Mouse (Mus musculus) cortical plate, adult 2 months (tissue): Measurements from ENCODE around the gene Cfap161.

ENCODE experiments used
- CTCF ChIP-seq: fragments of 200-500 bp; IDR thresholded peaks from 2 replicates; pipeline ENCODE4 v1.5.1; 2011; ENCODE audit warnings: mild to moderate bottlenecking, control low read depth, low read length; ENCODE audit not compliant: insufficient read depth; ENCODE audit errors: extremely low read depth
- POLR2A ChIP-seq: fragments of 200-500 bp; IDR thresholded peaks from 2 replicates; pipeline ENCODE4 v1.6.1; 2011; ENCODE audit warnings: mild to moderate bottlenecking, low read length, control low read depth; ENCODE audit not compliant: insufficient read depth; ENCODE audit errors: extremely low read depth

DNA sequence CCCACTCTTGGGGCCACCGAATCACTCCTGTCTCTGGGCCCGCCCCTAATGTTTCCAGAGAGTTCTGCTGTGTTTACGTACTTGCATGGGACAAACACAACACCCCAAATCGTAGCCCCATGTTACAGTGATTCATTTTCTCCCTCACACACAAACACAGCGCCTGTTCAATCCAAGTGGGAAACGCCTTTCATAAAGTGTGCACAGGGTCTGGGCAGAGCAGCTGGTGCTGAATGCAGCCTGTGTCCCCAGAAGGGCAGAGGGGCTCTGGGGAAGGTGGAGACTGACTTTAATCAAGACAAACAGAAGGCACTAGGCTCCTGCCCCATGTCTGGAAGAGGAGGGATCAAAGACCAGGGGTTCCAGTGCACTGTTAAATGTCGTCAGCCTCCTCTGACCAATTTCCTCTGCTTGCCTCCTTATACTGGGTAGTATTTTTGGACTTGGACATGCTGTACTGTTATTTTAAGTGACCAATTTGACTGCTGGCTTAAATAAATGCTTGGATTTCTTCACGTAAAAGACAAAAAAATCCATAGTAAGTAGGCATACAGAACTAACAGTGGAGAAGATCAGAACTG lies 48.5 kb downstream of the Cfap161 start:
- TF ChIP-seq POLR2A (no peak), CTCF (no peak)
